Mouse (Mus musculus) stomach, postnatal 0 days (tissue): ENCODE measurements around the gene Pax4.

ENCODE experiments used
- CTCF ChIP-seq: IDR thresholded peaks from 2 replicates; pipeline ENCODE4 v1.5.1; 2016; ENCODE audit warnings: antibody characterized with exemption, low read depth, mild to moderate bottlenecking, moderate library complexity
- EP300 ChIP-seq: optimal IDR thresholded peaks from 2 replicates; pipeline ENCODE3; 2016; ENCODE audit warnings: antibody characterized with exemption

- TF ChIP-seq CTCF (no peak), EP300 (no peak)
Observed at GRCm38 (mm10) chr6:28464630-28465029, 15.5 kb upstream of the Pax4 start.
